Mouse (Mus musculus): ENCODE data around the gene Poglut1. TPM values are rescaled to one million over a fixed set of nuclear protein-coding genes. Genes with fewer than 3 reads are reported as not detected.
"Not testable (repeated sequence)": the region's sequence is repeated elsewhere in the genome, so short reads cannot be mapped to it uniquely, and the experiment has no call there.

Poglut1 gene
- total RNA-seq, 2 experiments from 2014 or later = 10.9 to 11.4 TPM

GRCm38 (mm10) chr16:38478296-38478695 is 71.8 kb downstream of the Poglut1 start:
- no peak for DNase-seq
- intact Hi-C loops (cut with DNase I) = no loop called here

- DNase-seq; intact Hi-C loops (cut with DNase I): not testable (repeated sequence)
These were observed 72.8 kb downstream of the Poglut1 start for GRCm38 (mm10) chr16:38477241-38477608.

- peak; percentile 44 to 55 for DNase-seq
- intact Hi-C loops (cut with DNase I) = no loop called here
These were observed 73.5 kb downstream of the Poglut1 start for GRCm38 (mm10) chr16:38476312-38477240.

- intact Hi-C loops (cut with DNase I) = no loop called here
- DNase-seq = no peak
These were observed 74.3 kb downstream of the Poglut1 start for GRCm38 (mm10) chr16:38475681-38476311.

Other genes starting within 250 kb of the Poglut1 start
- gene Maats1, start 208.1 kb downstream of the Poglut1 start, total RNA-seq (2021) = under 1 TPM; 0.10 TPM
- gene Cox17, start 203.3 kb downstream of the Poglut1 start, total RNA-seq (2021) = 100 to 1,000 TPM; 227 to 256 TPM
- 1 to 10 TPM in 1 of 2 experiments, not detected in 1; 1.2 TPM for gene Gm21987, start 203.2 kb downstream of the Poglut1 start, total RNA-seq (2021)
- 100 to 1,000 TPM; 542 to 580 TPM for gene Popdc2, start 188.0 kb downstream of the Poglut1 start, total RNA-seq (2021)
- 10 to 100 TPM; 10.4 to 13.6 TPM for gene Pla1a, start 117.1 kb downstream of the Poglut1 start, total RNA-seq (2021)
- 10 to 100 TPM; 26.6 to 27.7 TPM for gene Adprh, start 97.6 kb downstream of the Poglut1 start, total RNA-seq (2021)
- under 1 TPM; 0.33 to 0.37 TPM for gene Cd80, start 94.7 kb downstream of the Poglut1 start, total RNA-seq (2021)
- 10 to 100 TPM; 62.1 to 62.6 TPM for gene Timmdc1, start 27.6 kb downstream of the Poglut1 start, total RNA-seq (2021)
- gene Tmem39a, start 8.4 kb upstream of the Poglut1 start, total RNA-seq (2021) = 10 to 100 TPM; 24.6 to 29.9 TPM
- 10 to 100 TPM; 50.0 to 50.9 TPM for gene Arhgap31, start 163.0 kb upstream of the Poglut1 start, total RNA-seq (2021)
- gene B4galt4, start 192.0 kb upstream of the Poglut1 start, total RNA-seq (2021) = 10 to 100 TPM; 12.0 to 14.3 TPM